Mouse (Mus musculus) MEL (cell line): ENCODE measurements around the gene Gm28048.

Experiments used
- CTCF ChIP-seq, 3 experiments: IDR thresholded peaks in 2 of 3; conservative IDR thresholded peaks in 1 of 3; 2 replicates each; pipeline ENCODE4 v1.5.1; 2011 to 2012; ENCODE audit warnings: low read length in 3 of 3, low read depth in 2 of 3, mild to moderate bottlenecking in 2 of 3, improper control_type of control experiment in 1 of 3, inconsistent platforms in 1 of 3, mixed read lengths in 1 of 3, moderate library complexity in 1 of 3; ENCODE audit not compliant: control insufficient read depth in 1 of 3, insufficient read depth in 1 of 3, poor library complexity in 1 of 3, severe bottlenecking in 1 of 3
- EP300 ChIP-seq, 2 experiments: IDR thresholded peaks; 2 replicates each; pipeline ENCODE4 v1.6.1; 2011; ENCODE audit warnings: improper control_type of control experiment in 2 of 2, low read length in 2 of 2, low read depth in 1 of 2, mild to moderate bottlenecking in 1 of 2
- GABPA ChIP-seq: IDR thresholded peaks from 2 replicates; pipeline ENCODE4 v1.6.1; 2012; ENCODE audit warnings: low read depth, mild to moderate bottlenecking, inconsistent platforms, low read length, improper control_type of control experiment, moderate library complexity
- HCFC1 ChIP-seq: IDR thresholded peaks from 2 replicates; pipeline ENCODE4 v1.6.1; 2012; ENCODE audit warnings: low read depth, mild to moderate bottlenecking, inconsistent platforms, low read length, improper control_type of control experiment, moderate library complexity
- MAFK ChIP-seq: IDR thresholded peaks from 2 replicates; pipeline ENCODE4 v1.6.1; 2011; ENCODE audit warnings: low read depth, mild to moderate bottlenecking, low read length, improper control_type of control experiment, borderline replicate concordance
- MAX ChIP-seq: IDR thresholded peaks from 2 replicates; pipeline ENCODE4 v1.6.1; 2011; ENCODE audit warnings: low read length, improper control_type of control experiment
- MEF2A ChIP-seq: IDR thresholded peaks from 2 replicates; pipeline ENCODE4 v1.6.1; 2014; ENCODE audit warnings: low read depth, mild to moderate bottlenecking, inconsistent platforms, low read length, improper control_type of control experiment; ENCODE audit not compliant: poor library complexity, insufficient replicate concordance, severe bottlenecking; ENCODE audit errors: extremely low read depth
- POLR2A ChIP-seq, 2 experiments: IDR thresholded peaks; 2 replicates each; pipeline ENCODE4 v1.6.1; 2011 to 2012; ENCODE audit warnings: low read length in 2 of 2, mild to moderate bottlenecking in 2 of 2, control low read depth in 1 of 2, improper control_type of control experiment in 1 of 2, low read depth in 1 of 2, moderate library complexity in 1 of 2; ENCODE audit not compliant: control insufficient read depth in 1 of 2, insufficient read depth in 1 of 2, poor library complexity in 1 of 2
- SIN3A ChIP-seq: IDR thresholded peaks from 2 replicates; pipeline ENCODE4 v1.6.1; 2012; ENCODE audit warnings: low read length, improper control_type of control experiment, inconsistent platforms
- SMC3 ChIP-seq: IDR thresholded peaks from 2 replicates; pipeline ENCODE4 v1.6.1; 2011; ENCODE audit warnings: low read depth, low read length, improper control_type of control experiment

- no peak for TF ChIP-seq CTCF (IDR thresholded peaks at IDR 0.05 in 2 of 3, conservative IDR thresholded peaks at IDR 0.05 in 1 of 3; ENCODE audit: control insufficient read depth in 1 of 3, insufficient read depth in 1 of 3, low read depth in 2 of 3, low read length in 3 of 3, poor library complexity in 1 of 3, severe bottlenecking in 1 of 3)
- TF ChIP-seq EP300 (IDR thresholded peaks at IDR 0.05; ENCODE audit: low read depth in 1 of 2, low read length in 2 of 2), result no peak
- TF ChIP-seq MAX, result no peak
- no peak for TF ChIP-seq POLR2A (IDR thresholded peaks at IDR 0.05; ENCODE audit: control insufficient read depth in 1 of 2, insufficient read depth in 1 of 2, low read depth in 1 of 2, low read length in 2 of 2, poor library complexity in 1 of 2)
- TF ChIP-seq HCFC1, result no peak
- no peak for TF ChIP-seq SIN3A
- no peak for TF ChIP-seq GABPA
- no peak for TF ChIP-seq SMC3
- no peak for TF ChIP-seq MEF2A
- no peak for TF ChIP-seq MAFK
Measured at GRCm38 (mm10) chr11:22861315-22861714, 120.6 kb downstream of the Gm28048 start.
